Mouse (Mus musculus) midbrain, embryonic 16.5 days (tissue): ENCODE results near the gene Dhx57. TPM values are rescaled to one million over a fixed set of nuclear protein-coding genes. Genes with fewer than 3 reads are reported as not detected.

Experiments
- ATAC-seq: fragments of 200-750 bp; cut with Nextera tagmentation; 2 replicates; pipeline ENCODE4 v1.8.0; 2017; ENCODE audit warnings: moderate TSS enrichment
- H3K27ac ChIP-seq: fragments of 300-500 bp; sonication (generic); 2 replicates; pipeline ENCODE4 v1.5.1; 2014; ENCODE audit warnings: mild to moderate bottlenecking, low read length, mixed read lengths
- H3K27me3 ChIP-seq: fragments of 300-500 bp; sonication (generic); 2 replicates; pipeline ENCODE4 v1.6.1; 2014; ENCODE audit warnings: low read depth, low read length, mixed read lengths; ENCODE audit not compliant: control insufficient read depth, insufficient read depth
- H3K36me3 ChIP-seq: fragments of 300-500 bp; sonication (generic); 2 replicates; pipeline ENCODE4 v1.6.1; 2014; ENCODE audit warnings: mild to moderate bottlenecking, low read length, moderate library complexity, mixed read lengths; ENCODE audit not compliant: control insufficient read depth, insufficient read depth
- H3K4me1 ChIP-seq: fragments of 300-500 bp; sonication (generic); 2 replicates; pipeline ENCODE4 v1.6.1; 2014; ENCODE audit warnings: mild to moderate bottlenecking, low read length, mixed read lengths; ENCODE audit not compliant: control insufficient read depth, insufficient read depth
- H3K4me2 ChIP-seq: fragments of 300-500 bp; sonication (generic); 2 replicates; pipeline ENCODE4 v1.6.1; 2014; ENCODE audit warnings: mild to moderate bottlenecking, low read length, mixed read lengths
- H3K4me3 ChIP-seq: fragments of 300-500 bp; sonication (generic); 2 replicates; pipeline ENCODE4 v1.5.1; 2014; ENCODE audit warnings: low read depth, mild to moderate bottlenecking, low read length, moderate library complexity, mixed read lengths
- H3K9ac ChIP-seq: fragments of 300-500 bp; sonication (generic); 2 replicates; pipeline ENCODE4 v1.6.1; 2014; ENCODE audit warnings: low read depth, low read length, mixed read lengths
- H3K9me3 ChIP-seq: fragments of 300-500 bp; sonication (generic); replicated peaks from 2 replicates; pipeline ENCODE4 v1.6.1; 2014; ENCODE audit warnings: mild to moderate bottlenecking, low read length, mixed read lengths; ENCODE audit not compliant: control insufficient read depth, poor library complexity, severe bottlenecking
- WGBS: fragments of 180-500 bp; shearing (Covaris S2); extraction: QIAGEN DNeasy Blood & Tissue Kit; methylation state at CpG from one replicate; pipeline ENCODE4 v1.1.7; 2014; 5-methylcytosine and 5-hydroxymethylcytosine counted together
- polyA plus RNA-seq: library from polyadenylated mRNA; unstranded; fragments of >200 nt; fragmentation: Nextera tagmentation; extraction: Ambion mirVana; gene quantifications from 2 replicates; pipeline ENCODE4 v1.2.1, GENCODE M21; 2015

The Dhx57 gene
- polyA plus RNA-seq, result 57.0 and 59.4 TPM in 2 replicates

- Histone ChIP-seq H3K4me1 (peaks cover 11% of the 10 kb centered on the region), H3K9ac (peak within 1 kb of the TSS; percentile 96), H3K36me3 (no peaks in the 10 kb centered on the region), H3K27me3 (no peaks in the 10 kb centered on the region), H3K9me3 (no peaks in the 10 kb centered on the region), H3K4me2 (peak within 1 kb of the TSS; percentile 63), H3K4me3 (peak within 1 kb of the TSS; percentile 93), H3K27ac (peak within 1 kb of the TSS; percentile 90)
- under 1% methylated on average over 35 of the region's 35 CpGs for WGBS
- ATAC-seq, result peak; percentile 98
Measured at GRCm38 (mm10) chr17:80290074-80290657, at the start of gene Dhx57, which contains the start of gene Morn2. TSS of gene Dhx57 (minus strand) at chr17:80290476. TSS of gene Morn2 (plus strand) at chr17:80290203.

- no peak for ATAC-seq
Measured at GRCm38 (mm10) chr17:80332386-80332785, 42.1 kb upstream of the Dhx57 start.

GRCm38 (mm10) chr17:80326431-80326830 lies 36.2 kb upstream of the Dhx57 start:
- Histone ChIP-seq H3K9ac (no peak overlapping the region), H3K4me1 (no peaks in the 10 kb centered on the region), H3K36me3 (no peaks in the 10 kb centered on the region), H3K27ac (no peak overlapping the region), H3K4me3 (no peak overlapping the region), H3K27me3 (no peaks in the 10 kb centered on the region), H3K4me2 (no peak overlapping the region), H3K9me3 (no peaks in the 10 kb centered on the region)
- WGBS, result 74% methylated on average over 3 of the region's 3 CpGs
- no peak for ATAC-seq

More at GRCm38 (mm10) chr17:80332386-80332785, 42.1 kb upstream of the Dhx57 start:
- no peaks in the 10 kb centered on the region for H3K27me3 ChIP-seq
- H3K9me3 ChIP-seq, result no peaks in the 10 kb centered on the region
- H3K4me1 ChIP-seq, result no peaks in the 10 kb centered on the region
- H3K9ac ChIP-seq, result no peak overlapping the region
- H3K27ac ChIP-seq, result no peak overlapping the region
- WGBS, result 87% methylated on average over 2 of the region's 2 CpGs
- H3K36me3 ChIP-seq, result no peaks in the 10 kb centered on the region
- no peak overlapping the region for H3K4me3 ChIP-seq
- H3K4me2 ChIP-seq, result no peak overlapping the region

- Histone ChIP-seq H3K4me1 (no peaks in the 10 kb centered on the region), H3K4me3 (no peak overlapping the region), H3K4me2 (no peak overlapping the region), H3K27me3 (no peaks in the 10 kb centered on the region), H3K27ac (no peak overlapping the region), H3K9me3 (no peaks in the 10 kb centered on the region), H3K36me3 (no peaks in the 10 kb centered on the region), H3K9ac (no peak overlapping the region)
- WGBS, result 82% methylated on average over 5 of the region's 5 CpGs
- ATAC-seq, result no peak
Measured at GRCm38 (mm10) chr17:80325456-80325855, 35.2 kb upstream of the Dhx57 start.

- ATAC-seq, result no peak
- 89% methylated on average over 7 of the region's 7 CpGs for WGBS
Measured at GRCm38 (mm10) chr17:80324521-80324920, 34.2 kb upstream of the Dhx57 start.

GRCm38 (mm10) chr17:80323658-80324057 lies 33.4 kb upstream of the Dhx57 start:
- H3K27me3 ChIP-seq, result no peaks in the 10 kb centered on the region
- no peak overlapping the region for H3K9ac ChIP-seq
- H3K27ac ChIP-seq, result no peak overlapping the region
- no peak for ATAC-seq
- 81% methylated on average over 8 of the region's 8 CpGs for WGBS
- no peaks in the 10 kb centered on the region for H3K36me3 ChIP-seq
- no peak overlapping the region for H3K4me3 ChIP-seq
- no peaks in the 10 kb centered on the region for H3K4me1 ChIP-seq
- H3K9me3 ChIP-seq, result no peaks in the 10 kb centered on the region
- H3K4me2 ChIP-seq, result no peak overlapping the region

More at GRCm38 (mm10) chr17:80324521-80324920, 34.2 kb upstream of the Dhx57 start:
- Histone ChIP-seq H3K9me3 (no peaks in the 10 kb centered on the region), H3K4me3 (no peak overlapping the region), H3K27ac (no peak overlapping the region), H3K4me2 (no peak overlapping the region), H3K9ac (no peak overlapping the region), H3K4me1 (no peaks in the 10 kb centered on the region), H3K36me3 (no peaks in the 10 kb centered on the region), H3K27me3 (no peaks in the 10 kb centered on the region)

GRCm38 (mm10) chr17:80323015-80323414 lies 32.7 kb upstream of the Dhx57 start:
- Histone ChIP-seq H3K4me2 (no peak overlapping the region), H3K9ac (no peak overlapping the region), H3K27me3 (no peaks in the 10 kb centered on the region), H3K27ac (no peak overlapping the region), H3K36me3 (no peaks in the 10 kb centered on the region), H3K9me3 (no peaks in the 10 kb centered on the region), H3K4me1 (no peaks in the 10 kb centered on the region), H3K4me3 (no peak overlapping the region)
- WGBS, result 83% methylated on average over 4 of the region's 4 CpGs
- no peak for ATAC-seq

GRCm38 (mm10) chr17:80322228-80322627 lies 32.0 kb upstream of the Dhx57 start:
- WGBS, result 93% methylated on average over 6 of the region's 6 CpGs
- H3K9ac ChIP-seq, result no peak overlapping the region
- no peak overlapping the region for H3K4me2 ChIP-seq
- H3K27ac ChIP-seq, result no peak overlapping the region
- ATAC-seq, result no peak
- no peaks in the 10 kb centered on the region for H3K27me3 ChIP-seq
- H3K4me3 ChIP-seq, result no peak overlapping the region
- no peaks in the 10 kb centered on the region for H3K4me1 ChIP-seq
- H3K36me3 ChIP-seq, result no peaks in the 10 kb centered on the region
- H3K9me3 ChIP-seq, result no peaks in the 10 kb centered on the region

- no peak overlapping the region for H3K27ac ChIP-seq
- H3K27me3 ChIP-seq, result no peaks in the 10 kb centered on the region
- H3K4me2 ChIP-seq, result no peak overlapping the region
- H3K4me3 ChIP-seq, result no peak overlapping the region
- H3K9me3 ChIP-seq, result no peaks in the 10 kb centered on the region
- H3K4me1 ChIP-seq, result peaks cover 5% of the 10 kb centered on the region
- ATAC-seq, result no peak
- no peaks in the 10 kb centered on the region for H3K36me3 ChIP-seq
- no peak overlapping the region for H3K9ac ChIP-seq
- WGBS, result 85% methylated on average over 4 of the region's 4 CpGs
Measured at GRCm38 (mm10) chr17:80312405-80312804, 22.1 kb upstream of the Dhx57 start.
